Mouse (Mus musculus) heart, adult 2 months (tissue): ENCODE data around the gene Arhgap24. TPM values are rescaled to one million over a fixed set of nuclear protein-coding genes. Genes with fewer than 3 reads are reported as not detected.

Experiments used
- DNase-seq, 2 experiments: peaks; one replicate each; pipeline ENCODE4 v3.0.0; 2021
- H3K27ac ChIP-seq: fragments of 200-600 bp; 2 replicates; pipeline ENCODE4 v1.8.1; 2022
- H3K27me3 ChIP-seq: fragments of 200-500 bp; 2 replicates; pipeline ENCODE4 v1.6.1; 2012; ENCODE audit warnings: mild to moderate bottlenecking, low read length, inconsistent platforms, mixed read lengths; ENCODE audit not compliant: control insufficient read depth, insufficient read depth
- H3K36me3 ChIP-seq: fragments of 200-500 bp; 2 replicates; pipeline ENCODE4 v1.6.1; 2012; ENCODE audit warnings: low read length, inconsistent platforms; ENCODE audit not compliant: control insufficient read depth, insufficient read depth
- H3K4me1 ChIP-seq: fragments of 200-500 bp; 2 replicates; pipeline ENCODE4 v1.6.1; 2011; ENCODE audit warnings: low read length; ENCODE audit not compliant: control insufficient read depth, insufficient read depth
- H3K4me3 ChIP-seq: fragments of 200-600 bp; 2 replicates; pipeline ENCODE4 v1.8.1; 2022
- H3K79me2 ChIP-seq: fragments of 200-500 bp; replicated peaks from 2 replicates; pipeline ENCODE4 v1.6.1; 2012; ENCODE audit warnings: mild to moderate bottlenecking, inconsistent platforms, low read length, moderate library complexity, mixed read lengths; ENCODE audit not compliant: control insufficient read depth, insufficient read depth
- H3K9ac ChIP-seq: fragments of 200-500 bp; 2 replicates; pipeline ENCODE4 v1.6.1; 2012; ENCODE audit warnings: low read depth, mild to moderate bottlenecking, control low read depth, inconsistent platforms, low read length, mixed read lengths
- CTCF ChIP-seq: fragments of 200-600 bp; IDR thresholded peaks from 2 replicates; pipeline ENCODE4 v1.8.1; 2022; ENCODE audit warnings: antibody characterized with exemption, mild to moderate bottlenecking, moderate library complexity
- EP300 ChIP-seq: fragments of 200-500 bp; IDR thresholded peaks from 2 replicates; pipeline ENCODE4 v1.6.1; 2011; ENCODE audit warnings: low read depth, low read length, control low read depth; ENCODE audit not compliant: insufficient read depth
- POLR2A ChIP-seq: fragments of 200-500 bp; IDR thresholded peaks from 2 replicates; pipeline ENCODE4 v1.6.1; 2011; ENCODE audit warnings: mild to moderate bottlenecking, low read depth, low read length, control low read depth; ENCODE audit not compliant: insufficient read depth
- WGBS: fragments of 180-500 bp; shearing (Covaris S2); methylation state at CpG from one replicate; pipeline ENCODE4 v1.1.7; 2018; 5-methylcytosine and 5-hydroxymethylcytosine counted together
- intact Hi-C: fragments of 180-260 bp; cut with DNase I; formaldehyde crosslinking; loops from one replicate; pipeline ENCODE4 v1.15.1; 2025
- polyA plus RNA-seq: library from polyadenylated mRNA; depleted of rRNA; stranded (reverse); fragments of >200 nt; gene quantifications from 2 replicates; pipeline ENCODE4 v1.2.3, GENCODE M21; 2012
- total RNA-seq, 2 experiments: library from RNA; stranded (reverse); gene quantifications; 2 replicates each; pipeline ENCODE4 v1.2.3; 2021

The Arhgap24 gene
- total and polyA plus RNA-seq, 3 experiments: 11.9 to 24.6 (median 15.2) TPM

GRCm38 (mm10) chr5:102643364-102643763, 162.2 kb downstream of the Arhgap24 start:
- no peaks in the 10 kb centered on the region for H3K79me2 ChIP-seq
- H3K27me3 ChIP-seq: no peaks in the 10 kb centered on the region
- no peak overlapping the region for H3K4me3 ChIP-seq
- no peaks in the 10 kb centered on the region for H3K36me3 ChIP-seq
- no peaks in the 10 kb centered on the region; the same call in 1 of the 2 replicates for H3K4me1 ChIP-seq
- H3K27ac ChIP-seq: no peak overlapping the region
- WGBS: 82% methylated on average over 7 of the region's 7 CpGs
- H3K9ac ChIP-seq: no peak overlapping the region
- TF ChIP-seq CTCF: no peak
- no peak for TF ChIP-seq EP300
- no peak for TF ChIP-seq POLR2A
- DNase-seq: no peak
- intact Hi-C loops: no loop called here

GRCm38 (mm10) chr5:102643820-102644219, 162.6 kb downstream of the Arhgap24 start:
- Histone ChIP-seq H3K4me1 (no peaks in the 10 kb centered on the region; the same call in 1 of the 2 replicates), H3K4me3 (no peak overlapping the region), H3K27ac (no peak overlapping the region), H3K79me2 (no peaks in the 10 kb centered on the region), H3K27me3 (no peaks in the 10 kb centered on the region), H3K36me3 (no peaks in the 10 kb centered on the region), H3K9ac (no peak overlapping the region)
- no peak for DNase-seq
- TF ChIP-seq POLR2A (no peak), EP300 (no peak), CTCF (no peak)
- intact Hi-C loops: no loop called here
- WGBS: 56% methylated on average over 4 of the region's 4 CpGs

- no peak for DNase-seq
- H3K36me3 ChIP-seq: no peaks in the 10 kb centered on the region
- no peak overlapping the region for H3K4me3 ChIP-seq
- no peak for TF ChIP-seq EP300
- TF ChIP-seq POLR2A: no peak
- no peak for TF ChIP-seq CTCF
- no peaks in the 10 kb centered on the region for H3K79me2 ChIP-seq
- no peaks in the 10 kb centered on the region for H3K4me1 ChIP-seq
- H3K27ac ChIP-seq: no peak overlapping the region
- no peak overlapping the region for H3K9ac ChIP-seq
- H3K27me3 ChIP-seq: no peaks in the 10 kb centered on the region
- intact Hi-C loops: no loop called here
Observed at GRCm38 (mm10) chr5:102659061-102659460, 177.9 kb downstream of the Arhgap24 start.

GRCm38 (mm10) chr5:102664988-102665726, 184.0 kb downstream of the Arhgap24 start:
- intact Hi-C loops: loop anchor here (5.0 kb wide), 1 partner anchor 33 kb away; no protein-coding TSS in a partner anchor
- H3K27me3 ChIP-seq: no peaks in the 10 kb centered on the region
- TF ChIP-seq CTCF (no peak), EP300 (no peak), POLR2A (no peak)
- no peak overlapping the region for H3K27ac ChIP-seq
- H3K36me3 ChIP-seq: no peaks in the 10 kb centered on the region
- DNase-seq: no peak
- no peaks in the 10 kb centered on the region for H3K79me2 ChIP-seq
- no peak overlapping the region for H3K4me3 ChIP-seq
- 73% methylated on average over 13 of the region's 13 CpGs for WGBS
- H3K4me1 ChIP-seq: no peaks in the 10 kb centered on the region; the same call in 1 of the 2 replicates
- H3K9ac ChIP-seq: no peak overlapping the region

GRCm38 (mm10) chr5:102666886-102667285, 185.7 kb downstream of the Arhgap24 start:
- Histone ChIP-seq H3K27me3 (no peaks in the 10 kb centered on the region), H3K4me1 (no peaks in the 10 kb centered on the region; the same call in 1 of the 2 replicates), H3K27ac (no peak overlapping the region), H3K9ac (no peak overlapping the region), H3K4me3 (no peak overlapping the region), H3K79me2 (no peaks in the 10 kb centered on the region), H3K36me3 (no peaks in the 10 kb centered on the region)
- 73% methylated on average over 3 of the region's 3 CpGs for WGBS
- intact Hi-C loops: loop anchor here (5.0 kb wide), 1 partner anchor 35 kb away; no protein-coding TSS in a partner anchor
- no peak for DNase-seq
- no peak for TF ChIP-seq EP300
- TF ChIP-seq CTCF: no peak
- no peak for TF ChIP-seq POLR2A
